Mouse (Mus musculus) forebrain, embryonic 11.5 days (tissue): ENCODE data around the gene Jup. TPM values are rescaled to one million over a fixed set of nuclear protein-coding genes. Genes with fewer than 3 reads are reported as not detected.
A peak's percentile ranks its signal among the peaks of the same experiment; 100 is the strongest.
"Not testable (repeated sequence)": the region's sequence is repeated elsewhere in the genome, so short reads cannot be mapped to it uniquely, and the experiment has no call there.

Experiments
- ATAC-seq: fragments of 200-750 bp; cut with Nextera tagmentation; replicated peaks from 2 replicates; pipeline ENCODE4 v1.8.0; 2017; ENCODE audit warnings: moderate TSS enrichment; ENCODE audit not compliant: low FRiP score
- DNase-seq: peaks from one replicate; pipeline ENCODE4 v3.0.0-alpha.2; 2017; ENCODE audit warnings: low spot score
- H3K27ac ChIP-seq: fragments of 300-500 bp; sonication (generic); 2 replicates; pipeline ENCODE4 v1.5.1; 2014; ENCODE audit warnings: low read depth, low read length
- H3K27me3 ChIP-seq: fragments of 300-500 bp; sonication (generic); 2 replicates; pipeline ENCODE4 v1.6.1; 2014; ENCODE audit warnings: mild to moderate bottlenecking, low read length, mixed read lengths; ENCODE audit not compliant: control insufficient read depth, insufficient read depth
- H3K36me3 ChIP-seq: fragments of 300-500 bp; sonication (generic); 2 replicates; pipeline ENCODE4 v1.6.1; 2014; ENCODE audit warnings: mild to moderate bottlenecking, low read length, moderate library complexity, mixed read lengths; ENCODE audit not compliant: control insufficient read depth, insufficient read depth
- H3K4me1 ChIP-seq: fragments of 300-500 bp; sonication (generic); replicated peaks from 2 replicates; pipeline ENCODE4 v1.6.1; 2014; ENCODE audit warnings: low read length, mixed read lengths; ENCODE audit not compliant: control insufficient read depth, insufficient read depth
- H3K4me2 ChIP-seq: fragments of 300-500 bp; sonication (generic); 2 replicates; pipeline ENCODE4 v1.6.1; 2014; ENCODE audit warnings: low read depth, mild to moderate bottlenecking, low read length, moderate library complexity, mixed read lengths; ENCODE audit not compliant: severe bottlenecking
- H3K4me3 ChIP-seq: fragments of 300-500 bp; sonication (generic); 2 replicates; pipeline ENCODE4 v1.5.1; 2014; ENCODE audit warnings: low read depth, low read length
- H3K9ac ChIP-seq: fragments of 300-500 bp; sonication (generic); 2 replicates; pipeline ENCODE4 v1.6.1; 2014; ENCODE audit warnings: low read length
- H3K9me3 ChIP-seq: fragments of 300-500 bp; sonication (generic); 2 replicates; pipeline ENCODE4 v1.6.1; 2016; ENCODE audit warnings: low read length, mixed read lengths; ENCODE audit not compliant: control insufficient read depth
- WGBS: fragments of 180-500 bp; shearing (Covaris S2); extraction: QIAGEN DNeasy Blood & Tissue Kit; methylation state at CpG from one replicate; pipeline ENCODE4 v1.1.7; 2014; 5-methylcytosine and 5-hydroxymethylcytosine counted together
- polyA plus RNA-seq: library from polyadenylated mRNA; unstranded; fragments of >200 nt; fragmentation: Nextera tagmentation; extraction: Ambion mirVana; gene quantifications from 2 replicates; pipeline ENCODE4 v1.2.1, GENCODE M21; 2014

The Jup gene
- polyA plus RNA-seq, 1 experiment from 2014 or later = 35.5 TPM

GRCm38 (mm10) chr11:100333944-100334457 lies 63.6 kb downstream of the Jup start, which contains the start of gene Gast:
Gene Gast, plus strand, starts transcription at chr11:100334407.
- no peak within 1 kb of the TSS for H3K27ac ChIP-seq
- no peak for ATAC-seq

GRCm38 (mm10) chr11:100332766-100333515 lies 64.6 kb downstream of the Jup start:
- Histone ChIP-seq H3K27me3 (no peaks in the 10 kb centered on the region), H3K4me2 (no peak overlapping the region), H3K27ac (peak overlapping the region; percentile 27; the same call in 1 of the 2 replicates), H3K9ac (no peak overlapping the region), H3K9me3 (no peaks in the 10 kb centered on the region), H3K36me3 (no peaks in the 10 kb centered on the region), H3K4me3 (no peak overlapping the region), H3K4me1 (0 out of 2 replicates have a peak, but pooled peaks cover 5% of the 10 kb centered on the region)
- DNase-seq (no peak), ATAC-seq (peak; percentile 56)
- WGBS = 61% methylated on average over 9 of the region's 9 CpGs

More at GRCm38 (mm10) chr11:100333944-100334457, 63.6 kb downstream of the Jup start, which contains the start of gene Gast:
- WGBS = 86% methylated on average over 6 of the region's 6 CpGs
- H3K4me1 ChIP-seq = 0 out of 2 replicates have a peak, but pooled peaks cover 5% of the 10 kb centered on the region
- no peak within 1 kb of the TSS for H3K9ac ChIP-seq
- no peak for DNase-seq
- H3K9me3 ChIP-seq = no peaks in the 10 kb centered on the region
- no peaks in the 10 kb centered on the region for H3K36me3 ChIP-seq
- H3K27me3 ChIP-seq = no peaks in the 10 kb centered on the region
- no peak within 1 kb of the TSS for H3K4me3 ChIP-seq
- H3K4me2 ChIP-seq = no peak within 1 kb of the TSS

- not testable (repeated sequence) for H3K27me3 ChIP-seq, H3K9ac ChIP-seq, ATAC-seq, H3K4me1 ChIP-seq, H3K36me3 ChIP-seq, H3K4me3 ChIP-seq, DNase-seq, H3K9me3 ChIP-seq, H3K27ac ChIP-seq, H3K4me2 ChIP-seq
- 61% methylated on average over 8 of the region's 8 CpGs for WGBS
Observed at GRCm38 (mm10) chr11:100330816-100331375, 66.7 kb downstream of the Jup start.

- no peak overlapping the region for H3K4me3 ChIP-seq
- H3K4me1 ChIP-seq = no peaks in the 10 kb centered on the region
- no peak overlapping the region for H3K27ac ChIP-seq
- no peak for DNase-seq
- no peak for ATAC-seq
- H3K36me3 ChIP-seq = no peaks in the 10 kb centered on the region
- H3K9ac ChIP-seq = no peak overlapping the region
- H3K27me3 ChIP-seq = no peaks in the 10 kb centered on the region
- no peak overlapping the region for H3K4me2 ChIP-seq
- no peaks in the 10 kb centered on the region for H3K9me3 ChIP-seq
- WGBS = 66% methylated on average over 16 of the region's 16 CpGs
Observed at GRCm38 (mm10) chr11:100330235-100330634, 67.3 kb downstream of the Jup start.

GRCm38 (mm10) chr11:100327761-100328160 lies 69.8 kb downstream of the Jup start:
- ATAC-seq = no peak
- 84% methylated on average over 6 of the region's 6 CpGs for WGBS
- Histone ChIP-seq H3K4me1 (no peaks in the 10 kb centered on the region), H3K36me3 (no peaks in the 10 kb centered on the region), H3K9ac (no peak overlapping the region), H3K4me2 (no peak overlapping the region), H3K4me3 (no peak overlapping the region), H3K27ac (no peak overlapping the region), H3K27me3 (no peaks in the 10 kb centered on the region), H3K9me3 (no peaks in the 10 kb centered on the region)
- DNase-seq = no peak

GRCm38 (mm10) chr11:100327316-100327715 lies 70.2 kb downstream of the Jup start:
- H3K4me3 ChIP-seq = no peak overlapping the region
- no peaks in the 10 kb centered on the region for H3K4me1 ChIP-seq
- no peak overlapping the region for H3K9ac ChIP-seq
- WGBS = 79% methylated on average over 11 of the region's 11 CpGs
- DNase-seq (no peak), ATAC-seq (no peak)
- H3K9me3 ChIP-seq = no peaks in the 10 kb centered on the region
- H3K27ac ChIP-seq = no peak overlapping the region
- no peak overlapping the region for H3K4me2 ChIP-seq
- H3K27me3 ChIP-seq = no peaks in the 10 kb centered on the region
- no peaks in the 10 kb centered on the region for H3K36me3 ChIP-seq

GRCm38 (mm10) chr11:100325062-100325629 lies 72.4 kb downstream of the Jup start:
- no peak for ATAC-seq
- Histone ChIP-seq H3K9ac (no peak overlapping the region), H3K4me3 (no peak overlapping the region), H3K27me3 (no peaks in the 10 kb centered on the region), H3K27ac (no peak overlapping the region), H3K36me3 (peaks cover 4% of the 10 kb centered on the region; the same call in 1 of the 2 replicates), H3K4me1 (0 out of 2 replicates have a peak, but pooled peaks cover 2% of the 10 kb centered on the region), H3K9me3 (no peaks in the 10 kb centered on the region), H3K4me2 (no peak overlapping the region)
- 76% methylated on average over 11 of the region's 11 CpGs for WGBS
- DNase-seq = no peak

- Histone ChIP-seq H3K4me1 (0 out of 2 replicates have a peak, but pooled peaks cover 2% of the 10 kb centered on the region), H3K27ac (no peak overlapping the region), H3K36me3 (peaks cover 4% of the 10 kb centered on the region; the same call in 1 of the 2 replicates), H3K9me3 (no peaks in the 10 kb centered on the region), H3K27me3 (no peaks in the 10 kb centered on the region), H3K4me3 (no peak overlapping the region), H3K9ac (no peak overlapping the region), H3K4me2 (no peak overlapping the region)
- ATAC-seq (no peak), DNase-seq (peak; percentile 73)
- 19% methylated on average over 3 of the region's 3 CpGs for WGBS
Observed at GRCm38 (mm10) chr11:100323578-100323977, 74.0 kb downstream of the Jup start.
